Mouse (Mus musculus): ENCODE measurements around the gene Cdk4. TPM values are rescaled to one million over a fixed set of nuclear protein-coding genes. Genes with fewer than 3 reads are reported as not detected.

Gene Cdk4
- polyA plus RNA-seq, 2 experiments = 221 to 519 TPM

DNA sequence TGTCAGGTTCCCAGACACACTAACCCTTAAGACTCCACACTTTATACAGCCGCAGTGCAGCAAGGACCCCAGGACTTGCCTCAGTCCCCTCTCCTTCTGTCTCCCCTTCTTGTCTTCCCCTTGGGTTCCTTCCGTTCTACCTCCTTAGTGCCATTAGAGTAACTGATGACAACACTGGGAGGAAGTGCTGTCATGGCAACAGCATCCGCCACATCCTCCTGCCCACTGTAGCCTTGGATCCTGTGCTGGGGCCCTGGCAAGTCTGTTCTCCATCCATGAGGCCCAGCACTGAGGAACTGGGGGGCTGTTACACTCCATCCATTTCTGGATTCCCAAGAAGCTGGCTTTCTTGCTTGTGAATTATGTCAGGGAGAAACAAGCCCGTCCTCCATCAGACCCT lies 12.7 kb downstream of the Cdk4 start:
- peak overlapping the region; percentile 52; the same call in 1 of the 2 replicates for H3K4me2 ChIP-seq (ENCODE audit: low read depth)
- peaks cover 0 to 10% of the 10 kb centered on the region in 2 experiments; a peak in 3 of 4 replicates for H3K4me1 ChIP-seq (replicated peaks; ENCODE audit: control insufficient read depth in 2 of 2, insufficient read depth in 2 of 2, low read length in 1 of 2)
- WGBS (ENCODE audit: insufficient replicate concordance) = 20% methylated on average over 4 of the region's 4 CpGs
- peaks cover 30% of the 10 kb centered on the region for H3K27me3 ChIP-seq (ENCODE audit: control insufficient read depth, insufficient read depth, low read length)
- 0 out of 4 replicates have a peak overlapping the region, but pooled peaks of 1 of the 2 experiments have one; percentile 32 for H3K4me3 ChIP-seq (ENCODE audit: insufficient read depth in 1 of 2, low read depth in 2 of 2, low read length in 2 of 2)
- no peak overlapping the region for H3K9ac ChIP-seq (replicated peaks)
- no peaks in the 10 kb centered on the region for H3K36me3 ChIP-seq (replicated peaks; ENCODE audit: control insufficient read depth, insufficient read depth, low read depth)
- no peak for TF ChIP-seq CTCF (IDR thresholded peaks at IDR 0.05; ENCODE audit: low read depth)
- TF ChIP-seq EP300 (IDR thresholded peaks at IDR 0.05; ENCODE audit: low read depth) = no peak
- ATAC-seq (ENCODE audit: insufficient read depth) (no peak), DNase-seq (ENCODE audit: low read depth in 3 of 3, low spot score in 3 of 3) (no peak)
- no peak overlapping the region for H3K27ac ChIP-seq
- H3K9me3 ChIP-seq (ENCODE audit: control insufficient read depth, low read length) = no peaks in the 10 kb centered on the region

DNA sequence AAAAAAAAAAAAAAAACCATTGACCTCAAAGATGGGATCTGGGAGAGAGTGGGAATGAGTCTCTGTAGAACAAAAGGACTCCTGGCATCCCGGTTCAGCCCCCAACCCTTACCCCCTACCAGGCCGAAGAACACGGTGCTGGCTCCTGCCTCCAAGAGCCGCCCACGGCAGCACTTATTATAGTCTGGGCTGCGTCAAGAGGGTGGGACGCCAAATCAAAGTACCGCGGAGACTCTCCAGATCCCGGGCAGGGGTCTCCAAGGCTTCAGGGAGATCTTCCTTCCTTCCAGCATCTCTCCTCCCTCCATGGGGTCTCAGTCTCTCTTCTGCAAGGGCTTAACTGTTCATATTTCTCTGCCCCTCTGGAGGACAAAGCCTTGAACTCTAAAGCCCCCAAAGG lies 14.2 kb downstream of the Cdk4 start:
- 56% methylated on average over 10 of the region's 10 CpGs for WGBS (ENCODE audit: insufficient replicate concordance)
- H3K36me3 ChIP-seq (replicated peaks; ENCODE audit: control insufficient read depth, insufficient read depth, low read depth) = no peaks in the 10 kb centered on the region
- H3K4me2 ChIP-seq (ENCODE audit: low read depth) = no peak overlapping the region
- no peak overlapping the region for H3K4me3 ChIP-seq (ENCODE audit: insufficient read depth in 1 of 2, low read depth in 2 of 2, low read length in 2 of 2)
- TF ChIP-seq EP300 (IDR thresholded peaks at IDR 0.05; ENCODE audit: low read depth) (no peak), CTCF (IDR thresholded peaks at IDR 0.05; ENCODE audit: low read depth) (no peak)
- H3K4me1 ChIP-seq (replicated peaks; ENCODE audit: control insufficient read depth in 2 of 2, insufficient read depth in 2 of 2, low read length in 1 of 2) = peaks cover 2 to 7% of the 10 kb centered on the region in 2 experiments; a peak in 3 of 4 replicates
- peaks cover 38% of the 10 kb centered on the region for H3K27me3 ChIP-seq (ENCODE audit: control insufficient read depth, insufficient read depth, low read length)
- ATAC-seq (ENCODE audit: insufficient read depth) = no peak
- H3K9me3 ChIP-seq (ENCODE audit: control insufficient read depth, low read length) = no peaks in the 10 kb centered on the region
- H3K9ac ChIP-seq (replicated peaks) = no peak overlapping the region
- no peak overlapping the region for H3K27ac ChIP-seq
- DNase-seq (ENCODE audit: low read depth in 3 of 3, low spot score in 3 of 3) = no peak

DNA sequence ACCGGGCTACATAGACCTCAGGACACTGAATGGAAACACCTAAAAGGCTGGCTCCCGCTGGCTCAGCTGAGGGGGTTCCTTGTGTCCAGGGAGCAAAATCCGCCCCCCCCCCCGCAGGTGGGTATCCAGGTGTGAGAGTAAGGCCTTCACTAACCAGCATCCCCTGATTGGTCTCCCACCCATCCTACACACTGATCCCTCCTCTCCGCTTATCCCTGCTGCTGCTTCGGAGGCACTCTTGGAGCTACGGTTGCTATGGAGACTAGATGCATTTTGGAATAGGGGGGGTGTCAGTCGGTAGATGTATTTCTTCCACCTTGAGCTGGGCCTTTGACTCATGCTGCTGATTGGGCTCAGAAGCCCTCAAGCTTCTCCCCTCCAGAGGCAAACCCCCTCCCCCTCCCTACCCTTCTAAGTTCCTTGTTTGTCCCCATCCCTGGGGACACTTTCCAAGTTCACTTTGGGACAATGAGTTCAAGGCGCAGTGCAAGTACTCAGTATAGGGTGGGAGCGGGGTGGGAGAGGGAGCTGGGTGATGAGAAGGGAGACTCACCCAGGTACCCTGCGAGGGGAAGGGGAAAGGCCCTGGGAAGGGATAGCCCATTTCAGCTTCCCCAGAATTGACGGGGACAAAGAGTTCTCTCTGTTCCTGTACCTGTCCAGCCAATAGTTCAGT lies 14.8 kb downstream of the Cdk4 start:
- DNase-seq (ENCODE audit: low read depth in 3 of 3, low spot score in 3 of 3) (no peak), ATAC-seq (ENCODE audit: insufficient read depth) (no peak)
- H3K4me1 ChIP-seq (replicated peaks; ENCODE audit: control insufficient read depth in 2 of 2, insufficient read depth in 2 of 2, low read length in 1 of 2) = peaks cover 2 to 7% of the 10 kb centered on the region in 2 experiments; a peak in 3 of 4 replicates
- TF ChIP-seq CTCF (IDR thresholded peaks at IDR 0.05; ENCODE audit: low read depth) (no peak), EP300 (IDR thresholded peaks at IDR 0.05; ENCODE audit: low read depth) (no peak)
- no peak overlapping the region for H3K9ac ChIP-seq (replicated peaks)
- no peak overlapping the region for H3K4me3 ChIP-seq (ENCODE audit: insufficient read depth in 1 of 2, low read depth in 2 of 2, low read length in 2 of 2)
- H3K27me3 ChIP-seq (ENCODE audit: control insufficient read depth, insufficient read depth, low read length) = peaks cover 38% of the 10 kb centered on the region
- H3K36me3 ChIP-seq (replicated peaks; ENCODE audit: control insufficient read depth, insufficient read depth, low read depth) = no peaks in the 10 kb centered on the region
- H3K27ac ChIP-seq = no peak overlapping the region
- WGBS (ENCODE audit: insufficient replicate concordance) = 42% methylated on average over 12 of the region's 12 CpGs
- no peaks in the 10 kb centered on the region for H3K9me3 ChIP-seq (ENCODE audit: control insufficient read depth, low read length)
- no peak overlapping the region for H3K4me2 ChIP-seq (ENCODE audit: low read depth)

DNA sequence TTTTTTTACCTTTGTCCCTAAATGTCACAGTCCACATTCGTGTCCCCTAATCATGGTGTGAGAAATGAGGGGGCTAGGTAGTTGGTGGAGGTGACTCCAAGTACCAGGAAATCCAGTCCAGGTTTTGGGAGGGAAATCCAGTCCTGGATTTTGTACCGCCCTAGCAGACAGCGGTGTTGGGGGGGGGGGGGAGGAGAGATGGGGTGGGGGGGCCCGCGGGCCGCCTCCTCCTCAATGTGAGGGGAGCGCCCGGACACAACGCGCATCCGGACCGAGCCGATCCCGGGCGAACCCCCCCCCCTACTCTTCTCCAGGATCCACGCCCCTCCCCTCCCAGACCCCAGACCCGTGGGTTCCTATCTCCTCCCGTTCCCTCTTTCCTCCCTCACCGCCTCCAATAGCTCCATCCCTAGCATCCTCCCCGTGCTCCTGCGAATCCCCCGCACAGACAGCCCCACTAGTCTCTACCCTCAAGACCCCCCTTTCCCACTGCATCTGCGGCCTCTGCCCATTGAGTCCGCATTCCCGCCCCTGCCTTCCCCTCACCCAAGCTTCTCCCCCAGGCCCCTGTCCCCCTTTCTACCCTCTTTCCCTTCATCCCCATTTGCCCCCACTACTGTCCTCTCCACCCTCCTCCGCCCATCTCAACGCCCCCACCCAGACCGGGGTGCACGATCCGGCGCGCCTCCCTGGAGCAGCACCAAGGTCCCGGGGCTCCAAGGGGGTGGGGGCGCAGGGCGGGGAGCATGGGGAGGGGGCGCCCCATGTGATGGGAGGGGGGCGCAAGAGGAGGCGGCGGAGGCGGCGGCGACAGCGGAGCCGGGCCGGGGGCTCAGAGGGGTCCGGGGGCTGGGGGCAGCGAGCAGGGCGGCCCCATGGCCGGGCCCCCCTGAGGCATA lies 15.6 kb downstream of the Cdk4 start:
- Histone ChIP-seq H3K9ac (replicated peaks) (no peak overlapping the region), H3K27me3 (ENCODE audit: control insufficient read depth, insufficient read depth, low read length) (peaks cover 38% of the 10 kb centered on the region), H3K4me2 (ENCODE audit: low read depth) (peak overlapping the region; percentile 53), H3K4me1 (replicated peaks; ENCODE audit: control insufficient read depth in 2 of 2, insufficient read depth in 2 of 2, low read length in 1 of 2) (peaks cover 2 to 7% of the 10 kb centered on the region in 2 experiments; a peak in 3 of 4 replicates), H3K27ac (no peak overlapping the region), H3K9me3 (ENCODE audit: control insufficient read depth, low read length) (no peaks in the 10 kb centered on the region), H3K36me3 (replicated peaks; ENCODE audit: control insufficient read depth, insufficient read depth, low read depth) (no peaks in the 10 kb centered on the region), H3K4me3 (ENCODE audit: insufficient read depth in 1 of 2, low read depth in 2 of 2, low read length in 2 of 2) (peak overlapping the region; percentile 15 to 35; a peak in 3 of 4 replicates)
- 9% methylated on average over 42 of the region's 49 CpGs for WGBS (ENCODE audit: insufficient replicate concordance)
- ATAC-seq (ENCODE audit: insufficient read depth) (no peak), DNase-seq (ENCODE audit: low read depth in 3 of 3, low spot score in 3 of 3) (no peak)
- TF ChIP-seq CTCF (IDR thresholded peaks at IDR 0.05; ENCODE audit: low read depth) (no peak), EP300 (IDR thresholded peaks at IDR 0.05; ENCODE audit: low read depth) (no peak)
